Mouse (Mus musculus): Measurements from ENCODE around the gene 7420426K07Rik. TPM values are rescaled to one million over a fixed set of nuclear protein-coding genes. Genes with fewer than 3 reads are reported as not detected.

Gene 7420426K07Rik
- not detected in 2 replicates for polyA plus RNA-seq (2012; rRNA removed)

GRCm38 (mm10) chr9:98902819-98903218 is at the start of gene 7420426K07Rik:
Gene 7420426K07Rik, plus strand, starts transcription at chr9:98903119.
- 87% methylated on average over 2 of the region's 2 CpGs for WGBS
- DNase-seq (ENCODE audit: low read depth, low spot score) = no peak

- DNase-seq (ENCODE audit: low read depth, low spot score) = no peak
Measured at GRCm38 (mm10) chr9:98856210-98856609, 46.7 kb upstream of the 7420426K07Rik start, which contains the start of gene Prr23a2. Gene Prr23a2, plus strand, starts transcription at chr9:98856494.

GRCm38 (mm10) chr9:98863463-98863862 is 39.5 kb upstream of the 7420426K07Rik start:
- no peak for DNase-seq (ENCODE audit: low read depth, low spot score)
- 78% methylated on average over 3 of the region's 3 CpGs for WGBS

More at GRCm38 (mm10) chr9:98856210-98856609, 46.7 kb upstream of the 7420426K07Rik start, which contains the start of gene Prr23a2:
- 73% methylated on average over 18 of the region's 18 CpGs for WGBS

GRCm38 (mm10) chr9:98864571-98864970 is 38.3 kb upstream of the 7420426K07Rik start, which contains the start of gene Prr23a3:
Gene Prr23a3, plus strand, starts transcription at chr9:98864767.
- DNase-seq (ENCODE audit: low read depth, low spot score) = no peak
- 53% methylated on average over 22 of the region's 22 CpGs for WGBS

- 76% methylated on average over 1 of the region's 1 CpGs for WGBS
- DNase-seq (ENCODE audit: low read depth, low spot score) = no peak
Measured at GRCm38 (mm10) chr9:98901486-98901885, 1.4 kb upstream of the 7420426K07Rik start.

GRCm38 (mm10) chr9:98920629-98921523 is 18.0 kb downstream of the 7420426K07Rik start:
- DNase-seq (ENCODE audit: low read depth, low spot score) = no peak
- WGBS = 91% methylated on average over 5 of the region's 5 CpGs

GRCm38 (mm10) chr9:98923119-98923518 is 20.2 kb downstream of the 7420426K07Rik start:
- 34% methylated on average over 6 of the region's 6 CpGs for WGBS
- no peak for DNase-seq (ENCODE audit: low read depth, low spot score)

- no peak for DNase-seq (ENCODE audit: low read depth, low spot score)
Measured at GRCm38 (mm10) chr9:98924183-98924582, 21.3 kb downstream of the 7420426K07Rik start.

GRCm38 (mm10) chr9:98929496-98929895 is 26.6 kb downstream of the 7420426K07Rik start:
- no peak for DNase-seq (ENCODE audit: low read depth, low spot score)
- 94% methylated on average over 2 of the region's 2 CpGs for WGBS

More at GRCm38 (mm10) chr9:98924183-98924582, 21.3 kb downstream of the 7420426K07Rik start:
- WGBS = 61% methylated on average over 6 of the region's 6 CpGs

- WGBS = 43% methylated on average over 6 of the region's 6 CpGs
- DNase-seq (ENCODE audit: low read depth, low spot score) = no peak
Measured at GRCm38 (mm10) chr9:98932931-98933330, 30.0 kb downstream of the 7420426K07Rik start.

GRCm38 (mm10) chr9:98935190-98935909 is 32.4 kb downstream of the 7420426K07Rik start:
- no peak for DNase-seq (ENCODE audit: low read depth, low spot score)
- 34% methylated on average over 16 of the region's 16 CpGs for WGBS

- DNase-seq (ENCODE audit: low read depth, low spot score) = no peak
- 14% methylated on average over 2 of the region's 2 CpGs for WGBS
Measured at GRCm38 (mm10) chr9:98939290-98939689, 36.4 kb downstream of the 7420426K07Rik start.

GRCm38 (mm10) chr9:98952171-98953050 is 49.5 kb downstream of the 7420426K07Rik start:
- 2% methylated on average over 40 of the region's 40 CpGs for WGBS
- no peak for DNase-seq (ENCODE audit: low read depth, low spot score)

GRCm38 (mm10) chr9:98953291-98953690 is 50.4 kb downstream of the 7420426K07Rik start:
- DNase-seq (ENCODE audit: low read depth, low spot score) = no peak
- WGBS = 7% methylated on average over 4 of the region's 4 CpGs

GRCm38 (mm10) chr9:98953830-98954229 is 50.9 kb downstream of the 7420426K07Rik start:
- DNase-seq (ENCODE audit: low read depth, low spot score) = no peak
- WGBS = 12% methylated on average over 9 of the region's 9 CpGs
